Comparison of ENCODE assay signal across 7 mouse cellular contexts in genomic region chr2:71389864-71390263, GRCm38 (mm10). TPM values are rescaled to one million over a fixed set of nuclear protein-coding genes. Genes with fewer than 3 reads are reported as not detected.
DNase-seq lines count a peak whose midpoint lies in the region; ATAC-seq and TF ChIP-seq lines count a peak whose summit lies in the region.

No protein-coding gene starts in this region.

- in situ Hi-C loops in ES-E14 (cut with MboI; ENCODE audit: low sequenced_read_pairs in 2 of 2, unreplicated experiment in 2 of 2) = no loop called here

- DNase-seq in CD4-positive helper T cell, adult 2 months (ENCODE audit: low read depth, low spot score) = peak; percentile 72
- DNase-seq in ES-E14 (ENCODE audit: low read depth, low spot score) = no peak
- DNase-seq in cerebellum, postnatal 25 days = no peak
- no peak for DNase-seq in left cerebral cortex, postnatal 10 days (ENCODE audit: extremely low spot score in 1 of 2, low spot score in 2 of 2)
- DNase-seq in layer of hippocampus, postnatal 25 days (ENCODE audit: extremely low spot score in 1 of 2, low spot score in 1 of 2) = no peak

- peak; percentile 27 to 58; a peak in 3 of 4 replicates for ATAC-seq in hematopoietic stem cell, adult 5-6 weeks (replicated peaks in 1 of 2; ENCODE audit: insufficient read depth in 1 of 2, low FRiP score in 2 of 2, low TSS enrichment in 1 of 2, low read depth in 1 of 2, poor library complexity in 2 of 2, severe bottlenecking in 2 of 2)
- ATAC-seq in megakaryocyte-erythroid progenitor cell, adult 5-6 weeks (replicated peaks; ENCODE audit: low FRiP score, low TSS enrichment, poor library complexity, severe bottlenecking) = peak; percentile 21; the same call in 1 of the 2 replicates

- H3K4me3 ChIP-seq in ES-E14 (ENCODE audit: insufficient read depth in 1 of 2, low read depth in 1 of 2, low read length in 2 of 2, poor library complexity in 1 of 2, severe bottlenecking in 1 of 2) = peak overlapping the region; percentile 93 to 96

- H3K9me3 ChIP-seq in ES-E14 (ENCODE audit: control insufficient read depth, insufficient read depth, low read depth, low read length) = no peaks in the 10 kb centered on the region

- H3K36me3 ChIP-seq in ES-E14 (ENCODE audit: control insufficient read depth, insufficient read depth, low read length, poor library complexity, severe bottlenecking) = peaks cover 16% of the 10 kb centered on the region

- no peak overlapping the region; the same call in 1 of the 2 replicates for H3K27ac ChIP-seq in ES-E14 (ENCODE audit: insufficient read depth, low read depth, low read length, poor library complexity, severe bottlenecking)

- peak overlapping the region; percentile 95 for H3K9ac ChIP-seq in ES-E14 (ENCODE audit: insufficient read depth, low read depth, low read length, poor library complexity, severe bottlenecking)

- intact Hi-C loops in left cerebral cortex, postnatal 10 days (cut with DNase I) = no loop called here

- H3K4me1 ChIP-seq in ES-E14 (ENCODE audit: control insufficient read depth in 2 of 2, insufficient read depth in 2 of 2, low read length in 2 of 2, poor library complexity in 1 of 2) = peaks cover 6 to 18% of the 10 kb centered on the region in 2 experiments; a peak in 3 of 4 replicates

TF ChIP-seq in ES-E14, 5 proteins besides CTCF, POLR2A, EP300 and RAD21:
- TF ChIP-seq ZNF384 (IDR thresholded peaks at IDR 0.05; ENCODE audit: low read depth, low read length) = no peak
- TF ChIP-seq ZC3H11A (IDR thresholded peaks at IDR 0.05; ENCODE audit: borderline replicate concordance, low read depth, low read length) = no peak
- TF ChIP-seq HCFC1 (IDR thresholded peaks at IDR 0.05; ENCODE audit: borderline replicate concordance, insufficient read depth, low read length) = no peak
- TF ChIP-seq CHD2 (IDR thresholded peaks at IDR 0.05; ENCODE audit: low read depth, low read length) = no peak
- TF ChIP-seq MAFK (IDR thresholded peaks at IDR 0.05; ENCODE audit: insufficient read depth, low read depth, low read length) = no peak

RNA-seq across cellular contexts. Expression of gene Hat1, which starts 1.1 kb away (rescaled TPM):
- total RNA-seq in ES-E14 (2012; rRNA removed) = 210 and 242 TPM in 2 replicates
- total RNA-seq in hematopoietic stem cell, adult 5-6 weeks (2017) = 161 and 174 TPM in 2 replicates
- total RNA-seq in megakaryocyte-erythroid progenitor cell, adult 5-6 weeks (2014; fragmentation: Nextera tagmentation) = 129 and 155 TPM in 2 replicates
- 232 and 241 TPM in 2 replicates for total RNA-seq in megakaryocyte-erythroid progenitor cell, adult 5-6 weeks (2017)
- 10 to 100 TPM; 17.5 to 18.7 TPM for total RNA-seq in left cerebral cortex, postnatal 10 days (2021)
- total RNA-seq in layer of hippocampus, postnatal 25 days (2021) = 10 to 100 TPM; 16.2 to 18.3 TPM

RNA-seq across cellular contexts. Expression of gene Slc25a12, which starts 22.3 kb away (rescaled TPM):
- total RNA-seq in ES-E14 (2012; rRNA removed) = 42.6 and 44.2 TPM in 2 replicates
- 45.8 and 65.9 TPM in 2 replicates for total RNA-seq in hematopoietic stem cell, adult 5-6 weeks (2017)
- 26.8 and 42.7 TPM in 2 replicates for total RNA-seq in megakaryocyte-erythroid progenitor cell, adult 5-6 weeks (2014; fragmentation: Nextera tagmentation)
- 21.2 and 42.3 TPM in 2 replicates for total RNA-seq in megakaryocyte-erythroid progenitor cell, adult 5-6 weeks (2017)
- total RNA-seq in left cerebral cortex, postnatal 10 days (2021) = 100 to 1,000 TPM; 157 to 162 TPM
- 100 to 1,000 TPM; 163 to 165 TPM for total RNA-seq in layer of hippocampus, postnatal 25 days (2021)
